Mouse (Mus musculus): ENCODE data around the gene Crebzf.

DNA sequence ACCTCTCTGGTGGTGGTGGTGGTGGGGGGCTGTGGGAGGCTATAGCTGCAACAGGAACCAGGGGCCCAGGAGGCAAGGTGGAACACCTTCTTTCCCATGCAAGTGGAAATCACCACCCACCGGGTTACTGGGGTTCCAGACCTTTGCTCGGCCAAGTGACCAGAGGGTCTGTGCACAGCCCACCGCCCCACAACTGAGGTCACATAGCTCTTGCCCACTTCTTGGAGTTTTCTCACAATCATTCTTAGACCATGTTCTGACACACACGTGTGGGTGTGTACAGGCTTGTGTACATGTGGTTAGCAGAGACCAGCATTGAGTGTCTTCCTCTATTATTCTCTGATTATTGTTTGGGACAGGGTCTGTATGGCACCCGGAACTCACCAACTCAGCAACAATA lies 18.9 kb downstream of the Crebzf start:
- TF ChIP-seq EP300 (IDR thresholded peaks at IDR 0.05; ENCODE audit: low read depth) (no peak), CTCF (IDR thresholded peaks at IDR 0.05; ENCODE audit: low read depth) (no peak)

All from liver, embryonic 14.5 days (tissue).